Mouse (Mus musculus) heart, adult 2 months (tissue): ENCODE results near the gene Hist2h3c2.

Source experiments
- CTCF ChIP-seq: fragments of 200-600 bp; IDR thresholded peaks from 2 replicates; pipeline ENCODE4 v1.8.1; 2022; ENCODE audit warnings: antibody characterized with exemption, mild to moderate bottlenecking, moderate library complexity
- EP300 ChIP-seq: fragments of 200-500 bp; IDR thresholded peaks from 2 replicates; pipeline ENCODE4 v1.6.1; 2011; ENCODE audit warnings: low read depth, low read length, control low read depth; ENCODE audit not compliant: insufficient read depth
- POLR2A ChIP-seq: fragments of 200-500 bp; IDR thresholded peaks from 2 replicates; pipeline ENCODE4 v1.6.1; 2011; ENCODE audit warnings: mild to moderate bottlenecking, low read depth, low read length, control low read depth; ENCODE audit not compliant: insufficient read depth

GRCm38 (mm10) chr3:96194966-96195365, 44.0 kb downstream of the Hist2h3c2 start:
- TF ChIP-seq POLR2A (no peak), CTCF (no peak), EP300 (no peak)
